Mouse (Mus musculus) lung, adult 2 months (tissue): ENCODE measurements around the gene Slco4a1.

Source experiments
- CTCF ChIP-seq: fragments of 200-500 bp; IDR thresholded peaks from 2 replicates; pipeline ENCODE4 v1.5.1; 2011; ENCODE audit warnings: mild to moderate bottlenecking, low read length, control low read depth; ENCODE audit not compliant: insufficient read depth
- POLR2A ChIP-seq: fragments of 200-500 bp; IDR thresholded peaks from 2 replicates; pipeline ENCODE4 v1.6.1; 2011; ENCODE audit warnings: low read depth, mild to moderate bottlenecking, control low read depth, low read length, borderline replicate concordance; ENCODE audit errors: extremely low read depth

DNA sequence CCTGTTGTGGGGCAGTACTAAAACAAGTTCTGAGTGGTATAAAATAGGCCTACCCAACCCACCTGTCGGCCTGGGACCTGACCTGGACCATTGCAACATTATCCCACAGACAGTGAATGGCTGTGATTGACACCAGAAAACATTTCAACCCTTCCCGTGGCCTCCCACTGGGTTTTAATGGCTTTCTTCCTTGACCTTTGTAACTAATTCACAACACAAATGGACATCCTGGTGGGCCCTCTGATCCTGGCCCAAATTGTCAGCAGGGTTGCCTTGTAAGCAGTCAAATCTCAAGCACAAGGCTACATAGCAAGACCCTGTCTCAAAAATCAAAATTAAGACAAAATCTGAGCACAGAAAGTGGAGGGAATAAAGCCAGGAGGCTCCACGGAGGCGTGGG is 57.8 kb downstream of the Slco4a1 start:
- TF ChIP-seq CTCF (no peak), POLR2A (no peak)
